Mouse (Mus musculus) heart, postnatal 25 days (tissue): Measurements from ENCODE around the gene Nol10. TPM values are rescaled to one million over a fixed set of nuclear protein-coding genes. Genes with fewer than 3 reads are reported as not detected.
"Not testable (repeated sequence)": the region's sequence is repeated elsewhere in the genome, so short reads cannot be mapped to it uniquely, and the experiment has no call there.

Source experiments
- DNase-seq: peaks from one replicate; pipeline ENCODE4 v3.0.0; 2022; ENCODE audit warnings: low spot score
- intact Hi-C: fragments of 180-260 bp; cut with DNase I; formaldehyde crosslinking; loops from one replicate; pipeline ENCODE4 v1.15.1; 2025
- total RNA-seq, 2 experiments: library from RNA; stranded (reverse); gene quantifications; 2 replicates each; pipeline ENCODE4 v1.2.3; 2021

Gene Nol10
- total RNA-seq, 2 experiments from 2014 or later, result 7.1 TPM

- DNase-seq, result no peak
- intact Hi-C loops, result no loop called here
Observed at GRCm38 (mm10) chr12:17449661-17450091, 101.4 kb downstream of the Nol10 start.

GRCm38 (mm10) chr12:17450503-17450902 is 102.2 kb downstream of the Nol10 start:
- intact Hi-C loops, result no loop called here
- no peak for DNase-seq

DNA sequence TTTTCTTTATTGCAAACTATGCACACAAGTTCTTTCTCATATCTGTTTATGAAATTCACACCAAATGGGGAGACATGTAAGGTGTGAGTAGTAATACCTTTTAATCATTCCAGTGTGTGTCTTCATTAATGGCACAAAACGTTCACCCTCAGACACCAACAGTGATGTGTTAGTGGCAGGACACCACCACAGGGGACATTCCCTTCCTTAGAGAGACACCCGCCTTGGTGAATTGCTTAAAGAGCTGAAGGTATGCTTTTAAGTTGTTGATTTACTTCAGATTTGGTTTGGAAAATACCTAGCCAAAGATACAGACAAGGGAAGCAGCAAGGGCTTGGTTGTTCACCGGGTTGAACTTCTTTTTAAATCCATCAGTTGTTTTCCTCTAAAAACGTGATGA is 102.7 kb downstream of the Nol10 start:
- intact Hi-C loops, result no loop called here
- DNase-seq, result no peak

GRCm38 (mm10) chr12:17452273-17452672 is 104.0 kb downstream of the Nol10 start:
- DNase-seq, result no peak
- intact Hi-C loops, result no loop called here

GRCm38 (mm10) chr12:17453918-17454317 is 105.7 kb downstream of the Nol10 start:
- DNase-seq, result no peak
- intact Hi-C loops, result no loop called here

- DNase-seq, result no peak
- intact Hi-C loops, result no loop called here
Observed at GRCm38 (mm10) chr12:17455096-17455495, 106.8 kb downstream of the Nol10 start.

GRCm38 (mm10) chr12:17459223-17459622 is 111.0 kb downstream of the Nol10 start:
- intact Hi-C loops, DNase-seq: not testable (repeated sequence)

GRCm38 (mm10) chr12:17463706-17464105 is 115.4 kb downstream of the Nol10 start:
- DNase-seq, result no peak
- intact Hi-C loops, result no loop called here

DNA sequence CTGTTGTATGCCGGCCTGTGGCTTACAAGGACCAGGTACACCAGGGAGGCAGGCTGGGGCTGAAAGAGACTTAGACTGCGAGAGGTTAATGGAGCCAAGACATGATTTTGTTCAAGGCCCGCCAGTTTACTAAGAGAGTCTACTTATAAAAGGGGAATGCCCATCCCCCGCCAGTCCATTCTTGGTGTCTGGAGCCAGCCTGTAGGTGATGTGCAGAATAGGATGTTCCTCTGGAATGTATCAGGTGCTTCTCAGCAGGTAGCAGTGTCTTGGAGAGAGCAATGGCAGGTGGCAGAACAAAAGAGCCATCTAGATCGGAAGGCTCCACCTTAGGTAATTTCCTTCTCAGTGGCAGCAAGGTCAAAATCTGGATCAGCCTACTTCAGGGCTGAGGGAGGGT is 116.3 kb downstream of the Nol10 start:
- DNase-seq, intact Hi-C loops: not testable (repeated sequence)

DNA sequence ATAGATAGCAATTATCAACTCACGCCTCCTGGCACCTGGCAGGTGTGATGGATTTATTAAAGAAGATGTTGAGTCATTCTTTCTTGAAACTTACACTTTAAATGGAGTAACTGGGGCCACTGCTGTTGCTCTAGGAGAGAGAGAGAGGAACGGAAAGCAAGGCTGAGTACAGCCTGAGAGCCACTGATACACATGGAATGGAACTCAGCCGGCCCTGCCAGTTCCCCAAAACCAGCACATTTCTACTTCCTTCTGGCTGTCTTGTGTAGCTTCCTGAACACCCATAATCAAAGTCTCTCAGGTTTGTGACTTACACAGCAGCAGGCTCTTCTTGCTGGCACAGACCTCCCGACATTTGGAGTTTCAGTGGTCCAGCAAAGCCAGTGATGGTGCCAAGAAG is 118.5 kb downstream of the Nol10 start:
- intact Hi-C loops, result no loop called here
- no peak for DNase-seq

GRCm38 (mm10) chr12:17468359-17468758 is 120.1 kb downstream of the Nol10 start:
- intact Hi-C loops, result no loop called here
- DNase-seq, result no peak

DNA sequence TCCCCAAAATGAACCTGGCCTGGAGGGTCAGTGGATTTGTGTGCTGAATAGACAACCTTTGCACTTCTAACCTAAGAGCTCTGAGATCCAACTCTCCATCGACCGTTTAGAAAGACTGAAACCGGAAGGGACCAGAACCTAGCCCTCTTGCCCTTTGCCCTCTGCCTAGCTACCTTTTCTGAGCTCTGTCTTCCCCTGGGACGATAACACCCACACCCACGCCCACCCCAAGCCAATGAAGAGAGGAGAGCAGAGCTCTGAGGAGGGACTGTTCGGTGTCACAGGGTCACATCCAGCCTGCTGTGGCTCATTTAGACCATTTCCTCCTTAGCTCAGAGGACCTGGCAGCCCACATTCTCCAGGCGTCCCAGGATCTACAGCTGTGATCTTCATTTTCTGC is 121.6 kb downstream of the Nol10 start:
- DNase-seq, result no peak
- intact Hi-C loops, result no loop called here

GRCm38 (mm10) chr12:17470528-17470927 is 122.3 kb downstream of the Nol10 start:
- intact Hi-C loops, DNase-seq: not testable (repeated sequence)

DNA sequence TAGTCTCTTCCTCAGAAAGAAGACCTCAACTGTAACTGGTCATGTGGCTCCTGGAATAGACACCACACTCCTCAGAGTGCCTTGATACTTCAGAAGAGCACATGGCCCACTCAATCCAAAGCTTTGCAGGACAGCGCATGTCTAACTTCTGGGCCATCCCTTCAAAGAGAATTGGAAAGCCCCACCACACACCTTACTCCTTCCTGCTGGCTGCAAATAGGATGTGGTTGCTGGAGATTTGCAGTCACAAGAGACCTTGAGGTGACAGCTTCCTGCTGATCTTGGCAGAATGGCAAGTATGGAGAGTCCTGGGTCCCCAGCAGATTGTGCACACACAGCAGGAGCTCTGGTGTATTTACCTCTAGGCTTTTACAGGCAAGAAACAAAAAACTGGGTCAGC is 123.1 kb downstream of the Nol10 start:
- intact Hi-C loops, result no loop called here
- DNase-seq, result no peak

- no peak for DNase-seq
- intact Hi-C loops, result no loop called here
Observed at GRCm38 (mm10) chr12:17473128-17473527, 124.9 kb downstream of the Nol10 start.

- DNase-seq, result no peak
- intact Hi-C loops, result no loop called here
Observed at GRCm38 (mm10) chr12:17473862-17474261, 125.6 kb downstream of the Nol10 start.

- no peak for DNase-seq
- intact Hi-C loops, result no loop called here
Observed at GRCm38 (mm10) chr12:17474681-17475080, 126.4 kb downstream of the Nol10 start.

- intact Hi-C loops, result no loop called here
- DNase-seq, result no peak
Observed at GRCm38 (mm10) chr12:17475146-17475545, 126.9 kb downstream of the Nol10 start.

- DNase-seq, result no peak
Observed at GRCm38 (mm10) chr12:17478196-17478595, 129.9 kb downstream of the Nol10 start.

DNA sequence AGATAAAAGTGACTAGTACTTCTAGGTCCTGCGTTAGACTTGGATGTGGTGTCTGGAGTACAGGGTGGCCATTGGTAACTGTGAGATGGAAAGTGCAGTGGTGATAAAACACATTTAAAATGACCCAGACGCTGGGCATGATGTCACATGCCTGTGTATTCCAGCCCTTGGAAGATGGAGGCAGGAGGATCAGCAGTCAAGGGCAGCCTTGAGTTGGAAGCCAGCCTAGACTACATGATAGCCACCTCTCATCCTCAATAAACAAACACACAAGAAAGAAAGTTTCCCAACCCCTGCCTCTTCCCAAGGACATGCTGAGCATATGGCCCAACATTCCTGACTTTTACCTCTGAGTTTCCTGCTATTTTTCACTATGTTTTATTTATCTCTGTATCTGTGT is 130.6 kb downstream of the Nol10 start:
- intact Hi-C loops, result no loop called here
- no peak for DNase-seq

More at GRCm38 (mm10) chr12:17478196-17478595, 129.9 kb downstream of the Nol10 start:
- intact Hi-C loops, result no loop called here
